Mouse (Mus musculus) cerebral cortex, adult 2 months (tissue): ENCODE measurements around the gene Sh3rf3.

Source experiments
- WGBS: fragments of 180-500 bp; shearing (Covaris S2); methylation state at CpG from one replicate; pipeline ENCODE4 v1.1.7; 2018; 5-methylcytosine and 5-hydroxymethylcytosine counted together

Gene Sh3rf3

GRCm38 (mm10) chr10:58854548-58855198 lies 41.5 kb downstream of the Sh3rf3 start:
- WGBS, result 23% methylated on average over 14 of the region's 14 CpGs

- WGBS, result 42% methylated on average over 5 of the region's 5 CpGs
These were observed 42.1 kb downstream of the Sh3rf3 start for GRCm38 (mm10) chr10:58855199-58855751.

- WGBS, result 64% methylated on average over 9 of the region's 9 CpGs
These were observed 42.7 kb downstream of the Sh3rf3 start for GRCm38 (mm10) chr10:58855814-58856213.

GRCm38 (mm10) chr10:58864735-58865134 lies 51.6 kb downstream of the Sh3rf3 start:
- WGBS, result 45% methylated on average over 2 of the region's 2 CpGs

- 82% methylated on average over 2 of the region's 2 CpGs for WGBS
These were observed 54.4 kb downstream of the Sh3rf3 start for GRCm38 (mm10) chr10:58867536-58867935.

- WGBS, result 90% methylated on average over 1 of the region's 1 CpGs
These were observed 56.7 kb downstream of the Sh3rf3 start for GRCm38 (mm10) chr10:58869836-58870235.

GRCm38 (mm10) chr10:58871149-58871820 lies 58.1 kb downstream of the Sh3rf3 start:
- 36% methylated on average over 10 of the region's 10 CpGs for WGBS

GRCm38 (mm10) chr10:58871821-58872577 lies 58.8 kb downstream of the Sh3rf3 start:
- 42% methylated on average over 7 of the region's 7 CpGs for WGBS

- 77% methylated on average over 4 of the region's 4 CpGs for WGBS
These were observed 64.7 kb downstream of the Sh3rf3 start for GRCm38 (mm10) chr10:58877835-58878234.

GRCm38 (mm10) chr10:58878636-58879035 lies 65.5 kb downstream of the Sh3rf3 start:
- 88% methylated on average over 4 of the region's 4 CpGs for WGBS

- WGBS, result 91% methylated on average over 2 of the region's 2 CpGs
These were observed 69.6 kb downstream of the Sh3rf3 start for GRCm38 (mm10) chr10:58882741-58883140.

- 38% methylated on average over 5 of the region's 5 CpGs for WGBS
These were observed 72.2 kb downstream of the Sh3rf3 start for GRCm38 (mm10) chr10:58885351-58885750.

- 57% methylated on average over 2 of the region's 2 CpGs for WGBS
These were observed 72.7 kb downstream of the Sh3rf3 start for GRCm38 (mm10) chr10:58885816-58886215.

- WGBS, result 42% methylated on average over 16 of the region's 16 CpGs
These were observed 77.7 kb downstream of the Sh3rf3 start for GRCm38 (mm10) chr10:58890671-58891439.

GRCm38 (mm10) chr10:58895431-58895830 lies 82.3 kb downstream of the Sh3rf3 start:
- 66% methylated on average over 5 of the region's 5 CpGs for WGBS

GRCm38 (mm10) chr10:58897009-58897543 lies 83.9 kb downstream of the Sh3rf3 start:
- WGBS, result 41% methylated on average over 3 of the region's 3 CpGs

- WGBS, result 40% methylated on average over 6 of the region's 6 CpGs
These were observed 92.1 kb downstream of the Sh3rf3 start for GRCm38 (mm10) chr10:58905253-58905652.

GRCm38 (mm10) chr10:58907001-58907443 lies 93.9 kb downstream of the Sh3rf3 start:
- WGBS, result 59% methylated on average over 5 of the region's 5 CpGs

- WGBS, result 81% methylated on average over 8 of the region's 8 CpGs
These were observed 95.3 kb downstream of the Sh3rf3 start for GRCm38 (mm10) chr10:58908451-58908850.

- WGBS, result 81% methylated on average over 8 of the region's 8 CpGs
These were observed 102.4 kb downstream of the Sh3rf3 start for GRCm38 (mm10) chr10:58915301-58916245.
